11 mouse cellular contexts compared by ENCODE assay signal in genomic region chr1:189798949-189799348, GRCm38 (mm10).
DNase-seq lines count a peak whose midpoint lies in the region; ATAC-seq and TF ChIP-seq lines count a peak whose summit lies in the region.
"Had no signal": no experiment of that assay in that cellular context is flagged by ENCODE, and none has a peak within 500 bp of the region (broad histone marks: within the 10 kb centered on the region; RNA-seq: fewer than 3 reads in every experiment).

No protein-coding gene starts in this region.

- DNase-seq in heart, adult 2 months: peak in 1 of 2 experiments; percentile 39
- peak; percentile 42 to 49 for DNase-seq in thymus, postnatal 10 days (ENCODE audit: low spot score in 2 of 2)
- DNase-seq in forebrain, embryonic 14.5 days (ENCODE audit: low spot score): no peak
- DNase-seq in hindbrain, embryonic 11.5 days (ENCODE audit: low spot score): no peak
- DNase-seq in layer of hippocampus, adult 18-20 months (ENCODE audit: low spot score in 2 of 2): no peak
- DNase-seq: cerebellum, adult 11-12 months had no signal

- no peak overlapping the region for H3K4me2 ChIP-seq in heart, embryonic 11.5 days
- H3K4me2 ChIP-seq in forebrain, embryonic 14.5 days (ENCODE audit: low read length): no peak overlapping the region
- H3K4me2 ChIP-seq in hindbrain, embryonic 11.5 days (replicated peaks; ENCODE audit: low read depth, low read length): no peak overlapping the region

- 0 out of 2 replicates have a peak, but pooled peaks have one; percentile 31 for TF ChIP-seq EP300 in heart, adult 2 months (IDR thresholded peaks at IDR 0.05; ENCODE audit: insufficient read depth, low read depth, low read length)

- no peaks in the 10 kb centered on the region for H3K36me3 ChIP-seq in heart, adult 2 months (ENCODE audit: control insufficient read depth, insufficient read depth, low read length)
- H3K36me3 ChIP-seq in heart, embryonic 11.5 days (ENCODE audit: control insufficient read depth, insufficient read depth, low read length): no peaks in the 10 kb centered on the region
- no peaks in the 10 kb centered on the region for H3K36me3 ChIP-seq in forebrain, embryonic 14.5 days (ENCODE audit: control insufficient read depth, insufficient read depth, low read length)
- no peaks in the 10 kb centered on the region for H3K36me3 ChIP-seq in hindbrain, embryonic 11.5 days (ENCODE audit: control insufficient read depth, insufficient read depth, low read length)

- no peak overlapping the region for H3K27ac ChIP-seq in heart, adult 2 months
- H3K27ac ChIP-seq in heart, embryonic 11.5 days (ENCODE audit: low read depth, low read length): no peak overlapping the region
- H3K27ac ChIP-seq in forebrain, embryonic 14.5 days (ENCODE audit: low read depth, low read length): no peak overlapping the region
- no peak overlapping the region for H3K27ac ChIP-seq in hindbrain, embryonic 11.5 days (ENCODE audit: low read depth, low read length)
- H3K27ac ChIP-seq: macrophage had no signal

- 42% methylated on average over 15 of the region's 15 CpGs for WGBS in heart, adult 2 months
- WGBS in heart, embryonic 11.5 days (ENCODE audit: insufficient replicate concordance): 63% methylated on average over 15 of the region's 15 CpGs
- 90% methylated on average over 15 of the region's 15 CpGs for WGBS in forebrain, embryonic 14.5 days
- 80% methylated on average over 15 of the region's 15 CpGs for WGBS in hindbrain, embryonic 11.5 days

- H3K4me1 ChIP-seq in heart, adult 2 months (ENCODE audit: control insufficient read depth, insufficient read depth, low read length): peaks cover 4% of the 10 kb centered on the region
- peaks cover 16% of the 10 kb centered on the region for H3K4me1 ChIP-seq in heart, embryonic 11.5 days (ENCODE audit: control insufficient read depth, insufficient read depth, low read length)
- H3K4me1 ChIP-seq in forebrain, embryonic 14.5 days (ENCODE audit: control insufficient read depth, insufficient read depth, low read length): no peaks in the 10 kb centered on the region
- H3K4me1 ChIP-seq in hindbrain, embryonic 11.5 days (replicated peaks; ENCODE audit: control insufficient read depth, insufficient read depth, low read length): no peaks in the 10 kb centered on the region

- no peak for TF ChIP-seq CTCF in heart, adult 2 months (IDR thresholded peaks at IDR 0.05)

- TF ChIP-seq POLR2A in heart, adult 2 months (IDR thresholded peaks at IDR 0.05; ENCODE audit: insufficient read depth, low read depth, low read length): no peak

- no peak for ATAC-seq in heart, embryonic 11.5 days (replicated peaks; ENCODE audit: insufficient number of reproducible peaks, low FRiP score, low TSS enrichment)
- ATAC-seq in granulocyte monocyte progenitor cell, adult 5-6 weeks (replicated peaks; ENCODE audit: poor library complexity, severe bottlenecking): peak; percentile 92
- peak; percentile 93 for ATAC-seq in megakaryocyte, adult 5-6 weeks (ENCODE audit: poor library complexity, severe bottlenecking)
- ATAC-seq in forebrain, embryonic 14.5 days: no peak
- no peak for ATAC-seq in hindbrain, embryonic 11.5 days (ENCODE audit: low FRiP score)
- ATAC-seq: hindbrain, embryonic 16.5 days had no signal

- intact Hi-C loops in heart, adult 2 months (cut with DNase I): no loop called here

- no peaks in the 10 kb centered on the region for H3K9me3 ChIP-seq in heart, embryonic 11.5 days (replicated peaks; ENCODE audit: control insufficient read depth, low read length)
- H3K9me3 ChIP-seq in forebrain, embryonic 14.5 days (replicated peaks; ENCODE audit: control insufficient read depth, low read length): no peaks in the 10 kb centered on the region
- H3K9me3 ChIP-seq in hindbrain, embryonic 11.5 days (ENCODE audit: control insufficient read depth, low read length): no peaks in the 10 kb centered on the region

- H3K79me2 ChIP-seq in heart, adult 2 months (replicated peaks; ENCODE audit: control insufficient read depth, insufficient read depth, low read length): no peaks in the 10 kb centered on the region; the same call in none of the 2 replicates

- H3K27me3 ChIP-seq in heart, adult 2 months (ENCODE audit: control insufficient read depth, insufficient read depth, low read length): no peaks in the 10 kb centered on the region
- no peaks in the 10 kb centered on the region for H3K27me3 ChIP-seq in heart, embryonic 11.5 days (ENCODE audit: control insufficient read depth, insufficient read depth, low read length)
- H3K27me3 ChIP-seq in forebrain, embryonic 14.5 days (replicated peaks; ENCODE audit: control insufficient read depth, insufficient read depth, low read length): peaks cover 43% of the 10 kb centered on the region
- H3K27me3 ChIP-seq in hindbrain, embryonic 11.5 days (ENCODE audit: control insufficient read depth, insufficient read depth, low read length): no peaks in the 10 kb centered on the region

- no peak overlapping the region for H3K4me3 ChIP-seq in heart, adult 2 months
- H3K4me3 ChIP-seq in heart, embryonic 11.5 days (ENCODE audit: low read depth, low read length): no peak overlapping the region
- H3K4me3 ChIP-seq in forebrain, embryonic 14.5 days (ENCODE audit: low read depth, low read length): no peak overlapping the region
- no peak overlapping the region for H3K4me3 ChIP-seq in hindbrain, embryonic 11.5 days (ENCODE audit: low read depth, low read length)

- no peak overlapping the region for H3K9ac ChIP-seq in heart, adult 2 months (ENCODE audit: low read depth, low read length)
- H3K9ac ChIP-seq in heart, embryonic 11.5 days (ENCODE audit: low read depth, low read length): no peak overlapping the region
- H3K9ac ChIP-seq in forebrain, embryonic 14.5 days (ENCODE audit: low read length): no peak overlapping the region
- H3K9ac ChIP-seq in hindbrain, embryonic 11.5 days (ENCODE audit: low read depth, low read length): no peak overlapping the region

Comparison
In these comparisons a context has a peak if more than half of its experiments do, and no peak if none do; other contexts are left out.
1. DNase-seq: peak in thymus, postnatal 10 days (2 of 2); none in forebrain, embryonic 14.5 days (single experiment), hindbrain, embryonic 11.5 days (single experiment) and layer of hippocampus, adult 18-20 months (0 of 2).
2. ATAC-seq: peak in granulocyte monocyte progenitor cell, adult 5-6 weeks (single experiment) and megakaryocyte, adult 5-6 weeks (single experiment); none in heart, embryonic 11.5 days (single experiment), forebrain, embryonic 14.5 days (single experiment) and hindbrain, embryonic 11.5 days (single experiment).